Mouse (Mus musculus): ENCODE measurements at regions not wholly inside any gene's neighbourhood (a gene's known extent, or its start where the extent isn't known, plus 50 kb on each side); places are given as distances from the start of the nearest gene placed in this dataset.

DNA sequence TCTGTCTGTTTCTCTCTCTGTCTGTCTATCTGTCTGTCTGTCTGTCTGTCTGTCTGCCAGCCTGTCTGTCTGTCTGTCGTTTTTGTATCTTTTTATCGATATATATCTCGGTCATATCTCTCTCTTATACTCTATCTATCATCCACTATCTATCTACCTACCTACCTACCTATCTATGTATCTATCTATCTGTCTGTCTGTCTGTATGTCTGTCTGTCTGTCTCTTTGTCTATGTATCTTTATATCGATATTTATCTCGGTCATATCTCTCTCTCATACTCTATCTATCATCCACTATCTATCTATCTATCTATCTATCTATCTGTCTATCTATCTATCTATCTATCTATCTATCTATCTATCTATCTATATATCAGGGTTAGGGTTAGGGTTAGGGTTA lies 533.9 kb downstream of the Zfy1 start:
- no peaks in the 10 kb centered on the region for H3K36me3 ChIP-seq
- no peaks in the 10 kb centered on the region for H3K27me3 ChIP-seq
- no peak overlapping the region for H3K4me2 ChIP-seq (replicated peaks)
- H3K4me1 ChIP-seq, result no peaks in the 10 kb centered on the region
- no peak overlapping the region for H3K9ac ChIP-seq
- H3K27ac ChIP-seq, result no peak overlapping the region
- H3K4me3 ChIP-seq, result no peak overlapping the region
- 84% methylated on average over 2 of the region's 5 CpGs for WGBS
- ATAC-seq (ENCODE audit: low FRiP score), result peak; percentile 19; the same call in 1 of the 2 replicates
- peaks cover 3% of the 10 kb centered on the region for H3K9me3 ChIP-seq (replicated peaks)
